Mouse (Mus musculus): ENCODE results near the gene Sec14l5. TPM values are rescaled to one million over a fixed set of nuclear protein-coding genes. Genes with fewer than 3 reads are reported as not detected.

Sec14l5 gene
- polyA plus RNA-seq, 1 experiment from 2014 or later: not detected

DNA sequence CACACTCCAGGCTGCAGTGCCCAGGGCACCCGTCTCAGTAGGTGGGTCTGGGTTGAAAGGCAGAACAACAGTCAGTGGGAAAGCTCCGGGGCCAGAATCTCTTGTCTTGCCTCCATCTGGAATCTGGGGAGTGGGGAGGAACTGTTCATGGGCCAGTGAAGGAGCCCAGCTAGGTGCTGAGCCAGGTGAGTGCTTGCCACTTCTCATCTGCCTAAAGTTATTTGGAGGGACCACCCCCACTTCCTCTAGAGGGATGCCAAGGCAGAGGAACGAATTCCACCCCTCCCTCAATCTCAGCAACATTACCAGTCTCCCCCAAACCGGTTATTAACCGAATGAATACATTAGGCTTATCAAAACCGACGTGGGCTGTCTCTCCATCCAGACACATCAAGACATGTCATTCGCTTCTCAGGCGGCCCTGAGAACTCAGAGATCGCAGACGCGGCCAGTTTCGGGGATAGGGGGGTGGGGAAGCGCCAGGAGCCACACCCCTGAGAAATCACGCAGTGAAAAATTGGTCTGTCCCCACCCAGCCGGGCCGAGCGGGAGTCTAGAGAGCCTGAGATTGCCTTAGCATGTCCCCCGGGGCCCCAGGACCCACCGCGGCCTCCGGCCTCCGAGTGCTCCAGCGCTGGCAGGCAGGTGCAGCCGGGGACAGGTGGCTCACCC lies 15.5 kb upstream of the Sec14l5 start:
- in situ Hi-C loops (cut with MboI; ENCODE audit: low pct_unique_long_range_greater_than_20kb): loop anchor here (5.0 to 25.0 kb wide), 2 partner anchors 34 to 444 kb away; partner anchors contain the start of gene Coro7
- ChIA-PET CTCF (no interaction called here), POLR2A (no interaction called here)
- no peaks in the 10 kb centered on the region for H3K27me3 ChIP-seq
- no peak for ATAC-seq
- no peak for TF ChIP-seq CTCF (IDR thresholded peaks at IDR 0.05)
- DNase-seq (ENCODE audit: low read depth, low spot score): no peak

DNA sequence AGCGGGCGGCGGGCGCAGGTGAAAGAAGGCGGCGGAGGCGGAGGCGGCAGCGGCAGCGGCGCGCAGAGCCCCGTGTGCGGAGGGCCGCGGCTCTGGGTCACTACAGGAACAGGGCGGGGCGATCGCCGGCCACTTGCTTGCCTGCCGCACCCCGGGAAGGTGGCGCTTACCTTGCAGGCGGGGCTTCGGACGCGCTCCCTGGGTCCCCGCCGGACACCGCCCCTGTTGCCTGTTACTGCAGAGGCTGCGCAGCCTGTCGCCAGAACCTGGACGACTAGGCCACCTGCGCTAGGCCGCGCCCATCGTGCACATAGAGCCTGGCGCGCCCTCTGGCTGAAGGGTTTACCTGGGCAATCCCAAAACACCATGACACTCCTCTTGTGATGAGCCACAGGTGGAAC lies 14.5 kb upstream of the Sec14l5 start, which contains the start of gene Ppl:
Ppl (minus strand) TSS at position 21 of the 401 bp plus-strand sequence.
- in situ Hi-C loops (cut with MboI; ENCODE audit: low pct_unique_long_range_greater_than_20kb): loop anchor here (5.0 to 25.0 kb wide), 2 partner anchors 35 to 445 kb away; partner anchors contain the start of gene Coro7
- POLR2A ChIA-PET: no interaction called here
- no peak for TF ChIP-seq CTCF (IDR thresholded peaks at IDR 0.05)
- no peak for DNase-seq (ENCODE audit: low read depth, low spot score)
- CTCF ChIA-PET: no interaction called here
- ATAC-seq: no peak
- no peaks in the 10 kb centered on the region for H3K27me3 ChIP-seq

DNA sequence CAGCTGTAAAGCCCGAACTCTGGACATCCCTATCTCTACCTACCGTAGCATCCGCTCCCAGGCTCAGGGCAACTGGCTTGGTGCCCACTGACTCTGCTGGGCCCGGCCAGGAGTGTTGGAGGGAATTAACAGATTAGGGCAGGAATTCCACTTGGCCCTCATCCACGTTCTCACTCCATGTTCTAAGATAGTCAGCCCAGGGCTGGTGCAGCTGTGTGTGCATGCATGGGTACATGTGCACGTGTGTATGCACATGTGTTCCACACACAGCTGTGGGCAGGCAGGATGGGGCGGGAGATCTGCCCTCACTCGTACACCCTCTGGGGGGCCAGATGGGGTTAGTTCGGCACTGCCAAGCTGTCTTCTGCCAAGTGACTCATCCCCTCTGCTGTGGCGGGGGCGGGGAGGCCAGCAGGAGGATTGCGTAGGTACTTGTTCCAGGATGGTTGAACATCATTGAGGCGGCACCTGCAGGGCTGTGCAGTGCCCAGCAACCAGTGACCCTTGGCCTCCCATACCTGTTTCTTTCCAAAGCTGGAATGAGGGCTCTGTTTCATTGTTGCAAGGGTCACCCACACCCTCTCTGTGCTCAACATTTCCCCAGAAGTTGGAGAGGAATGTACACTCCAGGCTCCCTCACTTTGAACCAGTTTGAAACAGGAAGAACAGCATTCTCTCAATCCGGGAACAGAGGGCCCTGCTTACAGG lies 12.1 kb upstream of the Sec14l5 start:
- no peak for TF ChIP-seq CTCF (IDR thresholded peaks at IDR 0.05)
- ChIA-PET CTCF (interaction anchor here (1.2 to 1.4 kb wide), 3 partner anchors 24 to 74 kb away, joined by 3 read pairs; no protein-coding TSS in a partner anchor), POLR2A (interaction anchor here (0.5 to 2.6 kb wide), 2 partner anchors 83 to 157 kb away, joined by 5 to 11 read pairs; partner anchors contain the start of gene Ubn1)
- no peaks in the 10 kb centered on the region for H3K27me3 ChIP-seq
- peak; percentile 52 for ATAC-seq
- peak; percentile 96 for DNase-seq (ENCODE audit: low read depth, low spot score)
- in situ Hi-C loops (cut with MboI; ENCODE audit: low pct_unique_long_range_greater_than_20kb): loop anchor here (5.0 to 25.0 kb wide), 2 partner anchors 37 to 447 kb away; partner anchors contain the start of gene Coro7

DNA sequence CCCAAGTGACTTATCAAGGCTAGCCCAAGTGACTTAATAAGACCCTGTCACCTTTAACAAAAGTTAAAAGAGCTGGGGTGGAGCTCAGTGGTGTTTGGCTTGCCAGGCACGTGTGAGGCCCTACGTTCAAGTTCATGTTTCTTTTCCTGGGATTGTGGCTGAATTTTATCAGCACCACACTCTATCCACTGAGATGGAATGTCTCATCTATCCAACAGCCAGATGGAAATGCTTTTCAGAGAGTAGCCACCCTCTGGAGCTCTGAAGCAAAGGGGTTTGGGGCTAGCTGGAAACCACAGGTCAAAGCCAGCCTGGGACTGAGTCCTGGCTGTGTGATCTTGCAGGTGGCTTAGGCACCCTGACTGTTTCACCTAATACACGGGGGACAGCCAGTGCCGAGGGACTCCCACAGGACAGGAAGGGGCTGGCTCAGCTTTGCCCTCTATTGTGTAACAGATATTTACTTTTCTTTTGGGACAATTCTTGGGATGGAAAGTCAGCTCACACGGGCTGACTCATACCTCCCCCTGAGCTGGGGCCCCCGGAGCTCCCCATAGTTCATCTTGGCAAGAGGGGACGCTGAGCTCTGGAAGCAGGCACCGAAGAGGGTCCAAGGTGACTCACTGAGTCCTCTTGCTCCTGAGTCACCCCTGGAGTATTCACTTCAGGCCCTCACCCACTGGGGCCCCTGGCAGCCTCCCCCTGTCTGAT lies 11.2 kb upstream of the Sec14l5 start:
- CTCF ChIA-PET: interaction anchor here (0.9 to 1.4 kb wide), 6 partner anchors 10 to 85 kb away, joined by 3 read pairs; no protein-coding TSS in a partner anchor
- no peaks in the 10 kb centered on the region for H3K27me3 ChIP-seq
- ATAC-seq (peak; percentile 51), DNase-seq (ENCODE audit: low read depth, low spot score) (peak; percentile 73)
- POLR2A ChIA-PET: interaction anchor here (2.6 kb wide), 1 partner anchor 84 kb away, joined by 11 read pairs; the partner anchor contains the start of gene Ubn1
- in situ Hi-C loops (cut with MboI; ENCODE audit: low pct_unique_long_range_greater_than_20kb): loop anchor here (25.0 kb wide), 1 partner anchor 448 kb away; the partner anchor contains the start of gene Coro7
- TF ChIP-seq CTCF (IDR thresholded peaks at IDR 0.05): no peak

DNA sequence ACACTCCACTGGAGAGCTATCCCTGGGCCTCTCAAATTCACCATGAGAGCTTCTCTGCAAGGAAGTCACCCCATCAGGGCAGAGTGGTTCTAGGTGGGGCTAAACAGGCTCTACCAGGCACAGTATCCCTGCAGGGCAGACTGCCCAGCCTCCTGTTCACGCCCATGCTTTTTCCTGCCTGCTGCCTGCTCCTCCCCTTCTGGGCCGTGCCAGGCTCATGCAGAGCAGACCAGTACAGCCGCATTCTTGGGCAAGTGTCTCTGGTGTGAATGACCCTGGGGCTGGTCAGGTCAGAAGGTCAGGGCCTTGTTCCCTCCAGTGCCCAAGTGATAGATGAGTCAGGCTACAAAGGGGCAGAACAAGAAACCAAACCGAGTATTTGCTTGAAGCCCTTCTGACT lies 10.4 kb upstream of the Sec14l5 start:
- ChIA-PET POLR2A (interaction anchor here (2.6 kb wide), 1 partner anchor 85 kb away, joined by 11 read pairs; the partner anchor contains the start of gene Ubn1), CTCF (interaction anchor here (0.9 to 1.4 kb wide), 4 partner anchors 10 to 86 kb away, joined by 3 read pairs; no protein-coding TSS in a partner anchor)
- ATAC-seq (peak; percentile 72), DNase-seq (ENCODE audit: low read depth, low spot score) (no peak)
- in situ Hi-C loops (cut with MboI; ENCODE audit: low pct_unique_long_range_greater_than_20kb): loop anchor here (25.0 kb wide), 1 partner anchor 449 kb away; the partner anchor contains the start of gene Coro7
- TF ChIP-seq CTCF (IDR thresholded peaks at IDR 0.05): no peak
- H3K27me3 ChIP-seq: no peaks in the 10 kb centered on the region

DNA sequence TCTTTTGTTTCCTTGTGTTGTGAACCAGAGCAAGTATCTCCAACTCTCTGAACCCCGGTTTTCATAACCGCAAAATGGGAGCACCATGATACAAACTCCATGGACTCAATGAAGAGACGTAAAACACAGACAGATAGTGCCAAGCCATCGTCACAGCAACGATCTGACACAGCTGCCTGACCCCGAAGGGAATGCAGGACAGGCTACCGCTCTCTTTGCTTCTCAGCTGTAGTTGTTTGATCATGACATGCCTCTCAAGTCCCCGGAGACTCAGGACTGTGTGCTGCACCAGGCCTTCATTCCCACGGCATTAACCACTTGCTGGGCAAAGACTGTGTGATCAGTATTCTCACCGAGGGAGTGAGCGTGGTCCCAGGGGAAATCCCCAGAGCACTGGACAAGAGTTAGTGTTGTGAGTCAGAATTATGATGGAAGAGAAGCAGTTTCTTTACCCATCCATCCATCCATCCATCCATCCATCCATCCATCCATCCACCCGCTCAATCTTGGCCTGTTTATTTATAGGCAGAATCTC lies 9.8 kb upstream of the Sec14l5 start:
- CTCF ChIA-PET: interaction anchor here (1.7 kb wide), 1 partner anchor 79 kb away, joined by 3 read pairs; no protein-coding TSS in a partner anchor
- POLR2A ChIA-PET: interaction anchor here (0.6 kb wide), 1 partner anchor 139 kb away, joined by 3 read pairs; no protein-coding TSS in a partner anchor
- no peak for ATAC-seq
- H3K27me3 ChIP-seq: no peaks in the 10 kb centered on the region
- DNase-seq (ENCODE audit: low read depth, low spot score): no peak
- no peak for TF ChIP-seq CTCF (IDR thresholded peaks at IDR 0.05)
- in situ Hi-C loops (cut with MboI; ENCODE audit: low pct_unique_long_range_greater_than_20kb): loop anchor here (25.0 kb wide), 1 partner anchor 450 kb away; the partner anchor contains the start of gene Coro7

DNA sequence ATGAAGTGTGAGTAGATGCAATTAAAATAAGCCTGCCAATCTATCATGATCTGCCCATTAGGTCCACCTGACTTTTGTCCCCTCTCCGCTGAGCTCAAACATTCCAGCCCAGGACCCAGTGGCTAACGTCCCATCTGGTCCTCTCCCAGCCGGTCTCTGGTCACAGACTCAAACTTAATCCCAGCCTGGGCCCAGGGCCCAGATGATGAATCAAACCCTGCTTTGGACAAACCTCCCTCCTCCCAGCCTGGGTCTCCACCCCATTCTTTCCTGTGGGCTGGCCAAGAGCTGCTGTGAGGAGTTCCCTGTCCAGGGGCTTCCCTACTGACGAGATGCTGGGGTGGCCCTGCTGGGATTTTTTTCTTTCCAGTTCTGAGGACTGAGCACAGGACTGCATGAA lies 7.2 kb upstream of the Sec14l5 start:
- ATAC-seq (peak; percentile 30), DNase-seq (ENCODE audit: low read depth, low spot score) (peak; percentile 79)
- ChIA-PET CTCF (no interaction called here), POLR2A (no interaction called here)
- H3K27me3 ChIP-seq: no peaks in the 10 kb centered on the region
- no peak for TF ChIP-seq CTCF (IDR thresholded peaks at IDR 0.05)
- in situ Hi-C loops (cut with MboI; ENCODE audit: low pct_unique_long_range_greater_than_20kb): loop anchor here (5.0 to 25.0 kb wide), 3 partner anchors 85 to 452 kb away; partner anchors contain the start of genes Coro7 and Ubn1

DNA sequence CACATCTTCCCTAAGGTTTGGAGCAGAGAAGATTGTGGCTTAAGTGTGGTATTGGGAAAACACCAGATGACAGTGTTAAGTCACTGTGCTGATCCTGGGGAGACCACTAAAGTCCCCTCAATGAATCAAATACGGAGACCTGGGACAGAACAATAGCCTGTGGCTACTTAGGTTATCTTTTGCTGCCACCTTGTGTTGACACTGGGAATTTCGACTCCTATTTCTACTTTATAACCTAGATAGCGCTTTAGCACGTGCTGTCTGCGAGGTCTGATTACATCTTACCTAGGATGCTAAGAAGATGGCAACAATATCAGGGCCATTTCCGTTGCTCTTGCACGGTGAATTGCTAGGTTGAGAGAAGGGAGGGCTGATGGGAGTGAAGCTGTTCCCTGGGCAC lies 1.3 kb upstream of the Sec14l5 start:
- TF ChIP-seq CTCF (IDR thresholded peaks at IDR 0.05): no peak
- H3K27me3 ChIP-seq: peaks cover 9% of the 10 kb centered on the region
- ChIA-PET POLR2A (no interaction called here), CTCF (interaction anchor here (0.7 to 1.4 kb wide), 4 partner anchors 10 to 164 kb away, joined by 3 to 4 read pairs (median 3); no protein-coding TSS in a partner anchor)
- DNase-seq (ENCODE audit: low read depth, low spot score): peak; percentile 34
- in situ Hi-C loops (cut with MboI; ENCODE audit: low pct_unique_long_range_greater_than_20kb): loop anchor here (10.0 to 25.0 kb wide), 2 partner anchors 91 to 458 kb away; partner anchors contain the start of genes Coro7 and Ubn1
- no peak for ATAC-seq

DNA sequence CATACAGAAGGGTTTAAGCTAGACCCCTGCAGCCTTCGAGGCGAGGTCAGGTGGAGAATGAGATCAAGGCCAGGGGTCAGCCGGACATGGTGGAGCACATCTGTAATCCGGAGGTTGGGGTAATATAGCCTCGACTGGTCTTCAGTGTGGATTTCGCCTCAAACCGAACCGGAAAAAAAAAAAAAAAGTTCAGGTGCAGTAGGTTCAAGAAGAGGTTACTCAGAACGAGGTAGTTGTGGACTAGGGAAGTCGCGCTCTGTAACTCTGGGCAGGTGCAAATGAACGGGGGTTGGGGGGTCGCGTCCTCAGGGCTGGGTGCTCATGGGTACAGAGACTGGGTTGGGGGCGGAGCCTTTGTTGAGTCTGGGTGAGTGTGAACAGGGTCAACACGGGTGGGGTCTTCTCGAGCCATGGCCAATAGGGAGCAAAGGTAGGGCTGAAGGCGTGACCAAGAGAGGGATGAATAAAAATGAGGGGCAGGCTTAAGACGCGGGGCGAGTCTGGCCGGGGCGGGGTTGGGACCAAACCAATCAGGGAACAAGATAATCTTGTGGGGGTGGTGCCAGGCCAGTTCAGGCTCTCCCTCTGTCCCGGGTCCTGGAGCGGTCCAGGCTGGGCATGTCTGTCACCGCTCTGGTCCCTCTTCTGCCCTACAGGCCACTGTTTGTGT lies 407 bp upstream of the Sec14l5 start:
- DNase-seq (ENCODE audit: low read depth, low spot score): no peak
- H3K27me3 ChIP-seq: peaks cover 9% of the 10 kb centered on the region
- CTCF ChIA-PET: interaction anchor here (0.9 to 1.2 kb wide), 2 partner anchors 11 to 106 kb away, joined by 3 to 5 read pairs; no protein-coding TSS in a partner anchor
- TF ChIP-seq CTCF (IDR thresholded peaks at IDR 0.05): no peak
- peak; percentile 90 for ATAC-seq
- POLR2A ChIA-PET: no interaction called here
- in situ Hi-C loops (cut with MboI; ENCODE audit: low pct_unique_long_range_greater_than_20kb): loop anchor here (10.0 to 25.0 kb wide), 2 partner anchors 92 to 459 kb away; partner anchors contain the start of genes Coro7 and Ubn1
